Mouse (Mus musculus) frontal cortex, adult 2 months (tissue): ENCODE data around the gene Macrod2. TPM values are rescaled to one million over a fixed set of nuclear protein-coding genes. Genes with fewer than 3 reads are reported as not detected.

Experiments
- DNase-seq, 2 experiments: peaks; one replicate each; pipeline ENCODE4 v3.0.0; 2022; ENCODE audit warnings: low spot score in 1 of 2; ENCODE audit errors: extremely low spot score in 1 of 2
- polyA plus RNA-seq: library from polyadenylated mRNA; depleted of rRNA; stranded (reverse); fragments of >200 nt; gene quantifications from 2 replicates; pipeline ENCODE4 v1.2.3, GENCODE M21; 2012

Macrod2 gene
- polyA plus RNA-seq, 1 experiment, result 25.6 TPM

GRCm38 (mm10) chr2:142253913-142254312, 1858.8 kb downstream of the Macrod2 start:
- peak; percentile 68 to 93 for DNase-seq

- no peak for DNase-seq
These were observed 1859.5 kb downstream of the Macrod2 start for GRCm38 (mm10) chr2:142254566-142254965.

DNA sequence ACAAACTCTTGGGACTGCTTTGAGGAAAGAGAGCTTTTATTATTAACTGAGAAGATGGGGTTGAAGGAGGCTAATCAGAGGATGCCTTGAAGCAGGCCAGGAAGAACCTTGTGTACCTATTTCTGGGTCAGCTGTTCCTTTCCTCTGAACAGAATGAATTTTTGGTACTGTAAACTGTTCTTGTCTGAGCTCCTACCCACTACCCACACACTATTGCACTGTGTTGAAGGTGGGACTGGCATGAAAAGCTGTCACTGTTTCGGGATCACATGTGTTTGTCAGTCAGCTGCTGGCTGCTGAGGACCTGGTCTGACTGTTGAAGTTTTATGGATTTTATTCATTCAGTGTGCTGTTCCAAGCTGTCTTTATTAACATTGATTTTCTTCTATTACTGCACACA, 1862.4 kb downstream of the Macrod2 start:
- DNase-seq, result no peak

DNA sequence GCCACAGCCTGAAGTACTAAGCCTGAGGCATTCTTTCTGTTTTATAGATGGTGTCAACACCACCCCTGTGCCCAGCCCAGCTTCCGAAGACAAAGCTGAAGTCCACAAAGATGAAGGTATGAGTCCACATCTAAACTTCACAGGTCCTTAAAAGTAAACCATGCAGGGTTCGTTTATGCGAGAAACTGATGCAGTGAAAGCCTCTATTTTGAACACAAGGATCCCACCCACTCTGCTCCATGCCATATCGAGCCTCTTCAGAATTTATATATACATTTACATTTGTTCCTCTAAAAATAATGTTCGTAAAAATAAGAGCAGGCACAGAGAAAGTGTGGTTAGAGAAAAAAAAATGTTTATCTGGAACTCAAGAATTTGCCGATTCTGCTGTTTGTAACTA, 1865.9 kb downstream of the Macrod2 start:
- peak; percentile 26 to 32 for DNase-seq

DNA sequence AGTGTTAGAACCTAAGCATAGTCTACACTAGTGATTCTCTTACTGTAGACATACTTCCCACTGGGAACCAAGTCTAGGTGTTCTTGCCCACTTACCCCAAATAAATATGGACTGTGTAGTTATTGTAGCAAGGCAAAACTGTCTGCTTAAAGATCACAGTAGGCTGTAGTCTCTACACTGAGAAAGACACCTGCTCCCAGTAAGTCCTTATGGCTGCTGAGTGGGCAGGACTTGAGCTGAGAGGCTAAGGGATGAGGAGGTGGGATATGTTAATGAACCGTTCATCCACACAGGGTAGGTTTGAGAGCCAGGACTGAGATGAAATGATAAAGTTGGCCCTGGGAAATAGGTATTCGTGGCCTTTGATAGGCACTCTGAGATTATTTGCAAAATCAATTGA, 1869.6 kb downstream of the Macrod2 start:
- DNase-seq, result no peak

- no peak for DNase-seq
These were observed 1872.7 kb downstream of the Macrod2 start for GRCm38 (mm10) chr2:142267836-142268235.

DNA sequence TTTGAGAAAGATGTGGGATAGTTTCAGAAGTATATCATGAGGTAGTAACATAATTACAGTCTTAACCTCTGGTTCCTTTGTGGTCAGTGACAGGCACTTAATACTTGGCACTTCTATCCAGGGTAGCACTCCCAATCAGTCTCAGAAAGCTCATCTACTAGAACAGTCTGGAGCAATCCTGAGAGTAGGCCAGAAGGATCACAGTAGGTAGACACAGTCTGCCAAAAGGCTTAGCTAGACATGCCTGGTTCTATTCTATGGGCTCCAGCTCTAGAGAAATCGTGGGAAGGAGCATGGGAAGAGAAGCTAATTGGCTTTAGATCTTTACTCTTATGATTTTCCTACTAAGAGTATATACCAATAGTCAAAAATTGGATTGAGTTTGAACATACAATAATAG, 1891.7 kb downstream of the Macrod2 start:
- no peak for DNase-seq

DNA sequence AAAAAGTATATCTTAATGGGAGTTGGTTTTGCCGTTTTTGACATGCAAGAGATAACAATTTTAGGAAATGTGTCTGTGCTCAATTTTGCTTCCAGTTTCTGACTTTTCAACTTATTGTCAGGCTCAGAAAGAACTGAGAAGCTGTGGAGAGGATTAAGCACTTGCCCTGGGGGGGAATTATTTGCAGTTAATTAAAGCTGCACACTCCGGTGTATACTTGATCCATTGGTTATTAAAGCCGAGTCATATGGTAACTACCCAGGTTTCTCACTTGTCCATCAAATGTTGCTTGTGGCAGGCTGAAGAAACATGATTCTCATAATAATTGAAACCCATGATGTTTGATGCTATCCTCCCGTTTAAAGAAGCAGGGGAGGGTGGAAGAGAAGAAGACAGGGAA, 1899.7 kb downstream of the Macrod2 start:
- no peak for DNase-seq

- DNase-seq, result no peak
These were observed 1908.2 kb downstream of the Macrod2 start for GRCm38 (mm10) chr2:142303098-142303911.

DNA sequence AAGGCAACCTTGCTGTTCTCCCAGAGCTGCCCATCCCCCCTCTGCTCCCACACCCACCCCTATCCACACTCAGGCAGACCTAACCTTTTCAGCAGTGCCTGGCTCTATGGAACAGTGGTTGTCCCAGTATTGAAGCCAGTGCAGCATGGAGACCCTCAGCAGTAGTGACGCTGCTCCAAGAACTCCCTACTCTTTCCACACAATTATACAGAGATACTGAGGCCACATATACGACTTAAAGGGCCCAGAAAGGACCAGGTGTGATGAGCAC, 1908.7 kb downstream of the Macrod2 start:
- no peak for DNase-seq

DNA sequence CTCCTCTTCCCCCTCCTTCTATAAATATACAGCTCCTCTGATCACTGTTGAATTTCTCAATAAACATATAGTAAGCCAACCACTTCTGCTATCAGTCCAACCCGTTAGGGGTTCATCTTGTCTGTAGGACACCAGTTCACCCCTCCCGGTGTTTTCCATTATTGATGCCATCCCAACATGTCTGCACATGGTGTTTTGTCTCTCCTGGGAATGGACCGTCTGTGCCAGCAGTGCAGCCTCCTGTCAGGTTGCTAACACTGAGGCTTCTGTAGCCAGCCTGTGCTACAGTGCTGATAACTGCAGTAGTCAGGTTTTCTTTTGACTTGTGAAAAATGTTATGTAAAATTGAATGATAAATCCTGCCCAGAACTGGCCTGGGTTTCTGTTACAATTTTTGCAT, 1928.0 kb downstream of the Macrod2 start:
- no peak for DNase-seq

DNA sequence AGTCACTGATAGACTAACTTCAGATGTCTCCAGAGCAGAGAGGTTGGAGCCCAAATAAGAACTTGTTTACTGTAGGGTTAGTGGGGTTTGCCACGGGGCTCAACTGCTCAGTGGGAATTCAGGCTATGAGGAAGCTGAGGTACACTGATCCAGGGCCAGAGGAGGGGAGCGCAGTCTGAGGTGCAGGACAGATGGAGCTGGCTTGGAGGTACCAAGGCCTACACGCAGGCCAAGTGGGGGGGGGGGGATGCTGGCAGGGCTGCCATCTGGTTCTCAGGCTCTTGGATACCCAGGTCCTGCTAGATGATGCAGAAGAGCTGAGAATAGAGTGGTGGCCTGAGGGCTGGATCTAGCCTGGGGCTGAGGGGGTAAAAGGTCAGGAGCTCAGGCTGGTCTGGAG, 1931.6 kb downstream of the Macrod2 start:
- no peak for DNase-seq

DNA sequence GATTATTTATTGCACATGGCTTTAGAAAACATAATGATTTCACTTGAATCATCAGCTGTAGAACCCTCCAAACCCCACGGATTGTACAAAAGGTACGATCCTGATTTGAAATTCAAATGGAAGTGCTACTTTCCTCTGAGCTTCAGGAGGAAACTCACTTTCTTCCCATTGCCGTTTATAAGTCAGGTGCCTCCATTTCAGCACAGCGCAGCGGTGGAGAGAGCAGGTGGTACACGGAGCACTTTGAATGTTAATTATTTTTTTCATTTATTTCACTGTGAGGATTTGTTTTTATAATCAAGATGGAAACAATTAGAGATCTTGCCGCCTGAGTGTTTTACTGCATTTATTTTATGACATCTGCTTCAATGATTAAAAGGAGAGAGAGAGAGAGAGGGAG, 1934.7 kb downstream of the Macrod2 start:
- DNase-seq, result no peak

DNA sequence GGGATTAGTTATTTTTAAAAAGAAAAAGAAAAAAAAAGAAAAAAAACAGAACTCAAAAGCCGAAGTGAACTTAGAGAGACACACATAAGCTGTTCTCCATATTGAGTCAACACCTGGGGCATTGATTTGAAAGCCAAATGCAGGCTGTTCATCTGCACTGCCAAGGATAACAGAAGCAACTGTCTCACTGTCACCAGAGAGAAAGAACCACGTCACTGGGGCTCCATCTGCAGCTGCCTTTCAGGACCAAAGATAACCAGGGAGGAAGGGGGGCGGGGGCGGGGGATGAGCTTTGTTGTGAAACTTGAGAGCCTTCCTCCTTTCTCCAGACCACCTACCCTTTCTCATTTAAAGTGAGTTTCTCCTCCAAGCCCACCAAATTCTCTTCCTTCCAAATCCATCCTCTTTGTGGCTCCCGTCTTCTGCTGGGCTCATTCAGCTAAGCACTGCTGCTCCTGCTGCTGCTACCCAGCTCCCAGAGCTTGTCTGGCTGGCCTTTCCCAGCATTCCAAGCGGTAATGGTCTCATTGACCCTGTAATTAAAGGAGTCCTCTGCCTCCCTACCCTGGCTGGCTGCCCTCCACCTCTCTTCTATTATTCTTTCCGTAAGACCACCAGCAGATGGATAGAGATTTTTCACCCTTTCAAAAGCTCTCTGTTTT, 1939.5 kb downstream of the Macrod2 start:
- peak; percentile 43 to 56 for DNase-seq

GRCm38 (mm10) chr2:142335103-142335999, 1940.2 kb downstream of the Macrod2 start:
- no peak for DNase-seq

- no peak for DNase-seq
These were observed 1948.9 kb downstream of the Macrod2 start for GRCm38 (mm10) chr2:142344021-142344420.

DNA sequence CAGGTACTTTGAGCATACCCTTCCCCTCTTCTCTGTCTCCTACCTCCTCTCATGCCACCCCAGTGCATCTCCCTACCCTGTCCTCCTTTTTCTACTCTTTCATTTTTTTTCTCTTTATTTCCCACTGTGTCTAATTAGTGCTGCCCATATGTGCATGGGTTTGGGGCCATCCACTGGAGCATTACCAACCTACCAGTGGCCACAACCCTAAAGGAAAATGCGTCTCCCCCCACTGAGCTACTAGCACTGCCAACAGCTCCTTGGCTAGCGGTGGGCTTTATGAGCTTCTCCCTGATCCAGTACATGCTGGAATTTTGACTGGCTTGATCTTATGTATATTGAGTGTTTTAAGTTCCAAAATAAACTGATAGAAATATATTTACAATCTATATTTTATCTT, 1949.6 kb downstream of the Macrod2 start:
- DNase-seq, result no peak

DNA sequence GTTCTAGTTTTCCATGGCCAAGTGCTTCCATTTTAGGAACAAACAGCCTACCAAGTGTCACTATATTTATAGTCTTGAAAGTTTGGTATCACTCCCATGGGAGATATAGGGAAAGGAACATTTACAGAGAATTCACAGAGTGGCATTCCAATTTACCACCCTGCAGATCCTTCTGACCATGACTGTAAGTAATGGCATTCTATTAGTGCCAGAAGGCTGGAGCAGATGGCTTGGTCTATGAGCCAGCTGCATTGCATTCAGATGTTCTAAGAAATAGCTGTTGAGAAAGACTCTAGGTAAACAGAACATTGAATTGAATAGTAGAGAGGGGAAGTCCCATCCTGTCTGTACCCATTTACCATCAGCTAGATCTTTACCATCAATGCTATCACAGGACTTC, 1954.7 kb downstream of the Macrod2 start:
- peak in 1 of 2 experiments; percentile 20 for DNase-seq

DNA sequence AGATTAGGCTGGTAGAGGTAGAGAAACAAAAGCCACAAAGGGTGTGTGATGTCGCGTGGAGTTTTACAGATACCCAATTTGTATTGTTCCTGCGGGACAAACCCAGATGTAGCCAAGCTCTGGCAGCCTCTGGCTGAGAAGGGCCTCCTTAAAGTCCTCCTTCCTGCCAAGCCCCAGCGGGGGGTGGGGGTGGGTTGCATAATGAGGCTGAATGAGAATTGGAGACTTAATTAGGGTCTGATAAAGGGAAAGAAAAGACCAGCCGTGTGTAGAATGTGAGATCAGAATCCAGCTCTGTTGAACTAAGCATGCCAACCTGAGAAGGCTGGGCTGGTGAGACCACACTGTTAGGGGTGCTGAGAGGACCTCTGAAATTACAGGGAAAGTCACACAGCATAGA, 1967.8 kb downstream of the Macrod2 start:
- DNase-seq, result peak in 1 of 2 experiments; percentile 47

- no peak for DNase-seq
These were observed 1978.9 kb downstream of the Macrod2 start for GRCm38 (mm10) chr2:142373978-142374377.

DNA sequence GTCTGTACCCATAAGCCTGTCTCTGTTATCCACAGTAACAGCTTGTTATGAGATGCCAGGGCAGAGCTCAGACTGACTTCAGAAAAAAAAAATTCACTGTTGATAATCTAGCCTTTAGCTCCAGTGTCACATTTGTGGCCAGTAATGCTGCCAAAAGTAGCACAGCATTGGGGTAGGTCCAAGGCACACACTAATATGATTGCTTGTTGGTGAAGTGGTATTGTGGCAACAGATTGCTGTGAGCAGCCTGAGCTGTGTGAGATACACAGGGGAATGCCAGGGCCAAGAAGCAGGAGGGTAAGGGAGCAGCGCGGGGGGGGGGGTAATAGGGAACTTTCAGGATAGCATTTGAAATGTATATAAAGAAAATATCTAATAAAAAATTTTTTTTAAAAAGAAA, 1985.5 kb downstream of the Macrod2 start:
- DNase-seq, result no peak
